Mouse (Mus musculus): Measurements from ENCODE around the gene Sh3pxd2a.
A peak's percentile ranks its signal among the peaks of the same experiment; 100 is the strongest.

Sh3pxd2a gene

DNA sequence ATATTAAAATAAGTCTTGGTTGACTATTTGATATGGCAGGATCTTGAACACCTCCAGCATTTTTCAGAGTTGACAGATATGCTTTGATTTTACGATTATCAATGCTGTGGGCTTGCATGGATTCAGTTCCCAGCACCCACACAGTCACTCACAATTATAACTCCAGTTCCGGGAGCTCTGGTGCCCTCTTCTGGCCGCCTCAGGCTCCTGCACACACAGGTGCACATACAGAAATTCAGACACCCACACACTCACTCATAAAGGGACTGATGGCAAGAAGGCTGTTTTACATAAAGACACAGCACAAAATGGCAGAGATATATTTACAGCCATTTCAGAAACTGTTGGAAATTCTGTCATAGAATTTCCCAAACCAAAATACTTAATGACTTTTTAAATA lies 25.0 kb upstream of the Sh3pxd2a start:
- no peak for DNase-seq

GRCm38 (mm10) chr19:47488250-47488649 lies 24.0 kb upstream of the Sh3pxd2a start:
- no peak for DNase-seq

DNA sequence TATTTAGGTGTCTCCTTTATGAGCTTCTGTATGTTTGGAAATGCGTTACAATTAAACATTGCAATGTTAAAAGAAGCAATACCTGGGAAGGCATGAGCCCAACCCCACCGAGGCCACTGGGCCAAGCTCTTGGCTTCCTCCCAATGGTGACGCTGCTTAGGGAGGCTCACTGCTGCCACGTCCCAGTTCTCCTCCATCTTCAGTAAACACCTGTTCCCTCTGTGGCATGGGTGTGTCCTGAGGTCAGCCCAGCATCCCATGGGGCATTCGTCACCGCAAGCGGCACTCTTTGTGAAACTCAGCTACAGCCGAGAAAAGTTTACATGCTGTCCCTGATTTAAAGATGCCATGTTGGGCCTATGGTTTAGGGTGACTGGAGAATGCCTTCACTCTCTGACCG lies 23.4 kb upstream of the Sh3pxd2a start:
- DNase-seq: no peak

GRCm38 (mm10) chr19:47485997-47486566 lies 21.9 kb upstream of the Sh3pxd2a start:
- DNase-seq: no peak

DNA sequence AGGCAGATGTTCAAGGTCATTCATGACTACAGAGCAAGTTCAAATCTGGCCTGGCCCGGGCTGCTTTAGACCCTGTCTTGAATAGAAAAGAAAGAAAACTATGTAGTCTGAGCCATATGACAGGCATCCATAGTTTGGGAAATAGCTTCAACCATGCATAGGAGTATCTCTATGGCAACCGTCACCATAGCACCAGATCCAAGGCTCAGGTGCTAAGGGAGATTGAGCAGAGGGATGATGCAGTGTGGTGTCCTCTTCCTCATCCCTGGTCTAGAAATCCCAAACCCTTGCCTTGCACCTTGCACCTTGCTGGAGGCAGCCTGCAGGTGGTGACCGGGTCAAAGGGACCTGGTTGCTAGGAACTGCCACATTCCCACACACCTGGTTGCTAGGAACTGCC lies 19.9 kb upstream of the Sh3pxd2a start:
- DNase-seq: no peak

DNA sequence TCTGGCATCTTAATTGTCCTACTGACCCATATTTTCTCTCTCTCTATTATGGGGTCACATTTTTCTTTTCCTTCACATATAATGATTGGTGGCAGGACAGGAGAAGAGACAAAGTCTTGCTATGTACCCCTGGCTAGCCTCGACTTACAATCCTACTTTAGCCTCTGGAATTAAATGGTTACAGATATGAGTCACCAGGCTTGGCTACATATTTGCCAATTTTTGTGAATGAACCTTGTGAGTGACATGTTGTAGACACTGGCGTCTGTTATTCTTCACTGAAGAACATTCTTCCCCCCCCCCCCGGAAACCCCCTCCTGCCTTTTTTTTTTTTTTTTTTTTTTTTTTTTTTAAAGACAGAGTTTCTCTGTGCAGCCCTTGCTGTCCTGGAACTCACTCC lies 19.1 kb upstream of the Sh3pxd2a start:
- no peak for DNase-seq

DNA sequence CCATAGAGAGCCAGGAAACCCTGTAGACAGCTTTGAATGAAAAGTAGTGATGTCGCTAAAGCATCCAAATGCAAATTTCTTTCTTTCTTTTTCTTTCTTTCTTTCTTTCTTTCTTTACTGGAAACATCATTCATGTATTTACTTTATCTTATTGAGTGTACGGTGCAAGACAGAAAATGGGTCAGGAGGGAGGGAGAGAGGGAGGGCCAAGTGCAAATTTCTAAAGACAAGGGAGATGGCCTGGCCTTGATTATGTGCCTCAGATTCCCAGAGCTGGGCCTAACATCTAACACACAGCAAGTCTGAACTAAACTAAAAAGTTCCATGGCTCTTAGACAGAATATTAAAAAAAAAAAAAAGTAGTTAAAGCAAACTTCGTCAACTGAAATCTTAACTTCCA lies 9.3 kb upstream of the Sh3pxd2a start:
- no peak for DNase-seq

DNA sequence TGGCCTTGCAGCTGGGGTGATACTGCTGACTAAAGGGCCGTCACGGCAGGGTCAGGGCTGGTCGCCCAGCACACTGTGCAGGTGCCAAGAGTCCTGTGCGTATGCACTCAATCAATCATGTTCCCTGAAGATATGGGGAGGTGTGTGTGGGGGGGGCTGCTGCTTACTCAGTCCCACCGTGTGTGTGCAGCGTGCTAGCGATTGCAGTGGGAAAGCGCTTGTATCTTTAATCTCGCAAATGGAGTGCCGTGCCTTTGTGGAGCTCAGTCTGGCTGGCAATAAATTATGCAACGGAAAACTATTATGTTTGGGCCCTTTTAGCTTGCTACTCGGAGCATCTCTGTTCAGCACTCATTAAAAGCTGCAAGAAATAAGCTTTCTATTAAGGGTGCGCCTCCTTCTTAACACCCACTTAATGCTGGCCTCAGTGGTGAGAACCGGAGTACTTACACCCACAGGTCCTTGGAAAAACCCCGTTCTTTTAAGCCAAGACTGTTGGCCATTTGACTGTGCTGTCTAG lies 8.7 kb upstream of the Sh3pxd2a start:
- no peak for DNase-seq

DNA sequence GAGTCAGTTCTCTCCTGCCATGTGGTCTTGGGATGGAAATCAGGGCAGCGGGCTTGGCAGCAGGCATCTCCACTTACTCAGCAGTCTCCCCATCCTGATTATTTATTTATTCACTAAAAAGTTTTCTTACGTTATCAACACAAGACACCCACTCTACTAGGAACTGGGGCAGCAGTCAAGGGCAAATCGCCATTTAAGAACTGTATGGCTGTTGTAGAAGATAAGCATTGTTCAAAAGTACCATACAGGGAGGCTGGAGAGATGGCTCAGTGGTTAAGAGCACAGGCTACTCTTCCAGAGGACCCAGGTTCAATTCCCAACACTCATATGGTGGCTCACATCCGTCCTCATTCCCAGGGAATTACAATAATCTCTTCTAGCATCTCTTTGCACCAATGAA lies 7.6 kb upstream of the Sh3pxd2a start:
- DNase-seq: no peak

GRCm38 (mm10) chr19:47468750-47469149 lies 4.5 kb upstream of the Sh3pxd2a start:
- DNase-seq: no peak

- DNase-seq: no peak
Observed at GRCm38 (mm10) chr19:47466775-47467174, 2.6 kb upstream of the Sh3pxd2a start.

DNA sequence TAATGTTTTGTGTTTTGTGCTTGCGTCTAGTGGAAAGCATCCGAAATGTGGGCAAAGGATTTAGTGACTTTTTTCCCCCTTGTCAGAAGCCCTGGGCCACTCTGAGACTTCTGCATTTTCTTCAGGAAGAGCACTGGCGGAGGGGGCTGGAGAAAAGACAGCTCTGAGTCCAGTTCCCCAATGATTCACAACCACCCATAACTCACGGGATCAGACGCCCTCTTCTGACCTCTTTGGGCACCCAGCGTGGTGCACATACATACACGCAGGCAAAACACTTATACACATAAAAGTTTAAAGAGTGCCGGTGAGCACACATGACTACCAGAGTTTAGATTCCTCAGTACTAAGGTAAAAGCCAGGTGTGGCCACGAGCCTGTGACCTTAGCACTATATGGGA lies 1.3 kb upstream of the Sh3pxd2a start:
- DNase-seq: no peak

- DNase-seq: peak; percentile 82
Observed at GRCm38 (mm10) chr19:47463636-47464303, 431 bp downstream of the Sh3pxd2a start.

- no peak for DNase-seq
Observed at GRCm38 (mm10) chr19:47463206-47463605, 995 bp downstream of the Sh3pxd2a start.

- no peak for DNase-seq
Observed at GRCm38 (mm10) chr19:47462725-47463124, 1.5 kb downstream of the Sh3pxd2a start.

- no peak for DNase-seq
Observed at GRCm38 (mm10) chr19:47461838-47462237, 2.4 kb downstream of the Sh3pxd2a start.

DNA sequence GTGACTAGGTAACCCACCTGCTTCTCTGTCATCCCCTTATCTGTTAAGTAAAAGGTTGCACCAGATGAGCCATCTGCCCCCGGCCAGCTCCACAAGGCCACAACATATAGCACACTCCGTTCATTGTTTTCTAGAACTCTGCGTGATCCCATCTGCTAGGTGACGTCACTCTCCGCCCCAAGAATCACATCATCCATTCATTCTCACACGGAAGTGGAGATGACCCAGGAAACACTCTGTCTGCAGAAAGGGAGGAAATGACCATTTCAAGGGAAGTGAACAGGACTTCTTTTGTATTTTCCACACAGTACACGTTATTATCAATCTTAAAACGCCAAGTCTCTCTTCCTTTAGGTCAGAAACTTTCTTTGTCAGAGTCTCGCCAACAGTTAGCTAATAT lies 2.8 kb downstream of the Sh3pxd2a start:
- no peak for DNase-seq

DNA sequence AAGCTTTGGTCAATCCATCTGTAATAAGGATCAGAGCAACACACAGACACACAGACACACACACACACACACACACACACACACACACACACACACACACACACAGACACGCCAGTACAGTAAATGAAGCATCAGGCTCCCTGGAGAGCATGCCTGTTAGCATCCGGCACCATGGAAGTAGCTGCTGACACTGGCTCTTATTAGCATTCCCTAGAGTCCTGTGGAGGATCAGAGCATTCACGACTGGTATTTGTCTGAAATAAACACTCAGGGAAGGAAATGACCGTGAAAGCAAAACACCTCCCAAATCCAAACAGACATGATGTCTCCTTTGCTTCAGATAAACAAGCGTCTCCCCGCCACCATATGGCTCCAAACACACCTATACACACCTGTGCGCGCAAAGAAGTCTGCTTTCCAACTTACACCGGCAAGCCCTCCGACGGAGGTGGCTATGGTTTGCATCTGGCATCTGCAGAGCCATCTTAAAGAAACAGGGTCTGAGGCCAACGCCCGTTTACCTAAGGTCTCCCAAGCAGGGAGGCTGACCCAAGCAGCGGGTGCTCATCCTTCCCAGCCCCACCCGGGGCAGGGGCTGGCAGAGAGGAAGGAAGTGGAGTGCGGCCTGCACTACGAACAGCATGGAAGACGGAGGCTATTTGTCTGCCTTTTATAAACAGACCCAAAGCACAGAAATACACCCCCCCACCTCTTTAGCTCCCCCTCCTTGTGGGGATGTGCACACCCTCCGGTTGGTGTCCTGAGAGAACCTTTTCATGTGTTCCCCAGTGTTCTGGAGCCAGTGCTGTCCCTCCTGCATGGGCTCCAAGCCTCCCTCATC lies 3.9 kb downstream of the Sh3pxd2a start:
- DNase-seq: no peak

- DNase-seq: no peak
Observed at GRCm38 (mm10) chr19:47459214-47459613, 5.0 kb downstream of the Sh3pxd2a start.

DNA sequence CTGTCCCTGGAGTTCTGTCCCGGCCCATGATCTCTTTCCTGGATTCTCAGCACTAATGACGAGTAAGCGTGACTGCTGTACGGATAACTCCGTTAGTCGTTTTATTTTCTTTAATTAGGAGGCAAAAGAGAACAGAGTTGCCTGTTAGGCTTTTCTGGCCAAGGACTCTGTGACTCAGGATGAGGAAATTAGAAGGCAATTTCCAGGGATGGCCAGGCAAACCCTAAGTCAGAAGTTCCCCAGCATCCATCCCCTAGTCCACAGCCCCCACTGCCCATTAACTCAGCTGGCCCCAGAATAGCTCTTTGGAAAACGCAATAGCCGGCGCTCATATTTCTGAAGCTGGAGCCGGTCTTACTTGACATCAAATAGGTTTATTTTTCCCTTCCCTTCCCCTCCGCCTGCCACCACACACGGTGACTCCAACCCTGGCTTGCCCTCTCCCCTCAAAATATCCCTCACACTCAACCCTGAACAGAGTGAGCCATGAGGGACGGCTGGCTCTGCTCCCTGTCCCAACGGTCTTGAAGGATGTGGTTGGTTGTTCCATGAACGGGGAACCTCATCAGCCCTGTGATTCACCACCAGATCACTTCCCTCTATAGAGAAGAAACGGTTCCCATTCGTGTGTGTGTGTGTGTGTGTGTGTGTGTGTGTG lies 5.6 kb downstream of the Sh3pxd2a start:
- DNase-seq: no peak

GRCm38 (mm10) chr19:47457711-47458503 lies 6.3 kb downstream of the Sh3pxd2a start:
- no peak for DNase-seq

DNA sequence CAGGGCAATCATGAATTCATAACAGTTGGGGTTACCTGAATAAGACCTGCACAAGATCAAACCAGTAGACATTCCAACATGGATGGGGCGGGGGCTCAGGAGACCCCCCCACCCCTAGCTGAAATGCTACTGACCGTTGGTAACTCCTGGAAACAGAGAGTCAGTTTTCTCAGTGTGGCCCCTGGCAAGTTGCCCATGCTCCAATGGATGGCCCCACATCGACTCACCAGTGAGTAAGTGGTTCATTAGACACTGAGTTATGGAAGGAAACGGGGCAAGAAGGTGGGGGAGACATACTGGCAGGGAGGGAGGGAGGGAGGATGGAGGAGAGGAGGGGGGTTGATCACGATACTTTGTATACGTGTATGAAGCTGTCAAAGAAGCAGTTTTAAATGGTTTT lies 8.2 kb downstream of the Sh3pxd2a start:
- DNase-seq: no peak
